Mouse (Mus musculus) frontal cortex, postnatal 25 days (tissue): ENCODE data around the gene Nckap1.

ENCODE experiments used
- DNase-seq, 2 experiments: peaks; one replicate each; pipeline ENCODE4 v3.0.0; 2022; ENCODE audit warnings: low spot score in 2 of 2

Gene Nckap1

DNA sequence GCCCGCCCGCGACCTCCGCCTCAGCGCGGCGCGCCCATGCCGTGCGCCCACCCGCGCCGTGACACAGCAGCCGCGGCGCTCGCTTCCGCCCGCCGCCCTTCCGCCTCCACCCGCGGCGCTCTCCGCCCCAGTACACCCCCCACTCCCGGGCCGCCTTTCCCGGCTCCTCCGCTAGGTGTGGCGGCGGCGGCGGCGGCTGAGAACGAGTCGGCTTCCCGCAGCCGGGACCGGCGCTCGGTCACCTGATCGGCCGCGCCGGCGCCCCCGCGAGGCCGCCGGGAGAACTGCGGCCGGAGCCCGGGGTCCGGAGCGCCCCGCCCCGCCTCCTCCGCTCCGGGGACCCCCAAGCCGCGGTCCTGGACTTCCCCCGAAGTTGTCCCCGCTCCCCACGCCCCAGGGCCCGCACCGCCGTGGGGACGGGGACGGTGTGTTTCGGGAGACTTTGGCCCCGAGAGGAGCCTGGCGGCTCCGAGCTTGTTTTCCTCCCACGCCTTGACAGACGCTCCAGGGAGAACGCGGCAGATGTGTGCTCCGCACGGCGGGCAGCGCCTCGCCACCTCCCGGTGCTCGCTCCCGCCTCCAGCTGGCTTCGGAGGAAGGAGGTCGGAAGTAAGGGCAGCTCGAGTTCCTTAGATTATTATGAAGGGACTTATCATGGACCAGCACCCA, at the start of gene Nckap1:
TSS of gene Nckap1 (minus strand) at position 338 of the 669 bp plus-strand sequence.
- DNase-seq: peak; percentile 72 to 80

DNA sequence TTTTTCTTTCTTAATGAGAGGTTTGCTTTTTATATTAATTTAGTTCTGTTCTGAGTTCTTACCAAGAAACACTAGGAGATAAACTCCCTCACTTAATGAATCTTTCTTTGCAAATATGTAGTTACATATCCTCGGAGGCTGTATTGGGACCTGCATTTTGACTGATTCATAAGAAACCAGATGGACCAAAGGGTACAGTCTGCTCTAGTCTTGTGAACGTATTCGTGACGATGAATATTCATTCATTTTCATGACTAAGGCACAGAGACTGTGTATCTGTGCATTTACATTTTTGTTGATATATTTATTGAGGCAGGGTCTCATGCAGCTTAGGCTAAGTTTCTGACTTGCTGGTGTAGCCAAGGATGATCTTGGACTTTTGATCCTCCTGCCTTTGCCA, 43.3 kb upstream of the Nckap1 start:
- no peak for DNase-seq

DNA sequence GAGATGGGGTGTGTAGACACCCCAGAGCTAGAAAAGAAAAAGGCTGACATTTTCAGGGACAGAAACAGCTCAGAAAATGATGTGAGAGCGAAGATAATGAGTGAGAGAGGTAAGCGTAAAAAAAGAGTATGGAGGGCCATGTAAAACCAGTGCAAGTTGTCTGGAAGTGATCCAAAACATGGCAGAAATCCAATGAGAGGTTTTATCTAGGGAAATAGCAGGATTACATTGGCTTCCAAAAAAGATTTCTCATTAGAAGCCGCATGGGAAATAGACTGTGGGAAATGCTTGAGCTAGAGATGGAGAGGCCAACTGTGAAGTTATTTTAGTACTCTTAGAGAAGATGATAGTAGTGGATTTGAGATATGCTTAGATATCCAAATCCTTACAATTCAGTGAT, 40.7 kb upstream of the Nckap1 start:
- DNase-seq: no peak

DNA sequence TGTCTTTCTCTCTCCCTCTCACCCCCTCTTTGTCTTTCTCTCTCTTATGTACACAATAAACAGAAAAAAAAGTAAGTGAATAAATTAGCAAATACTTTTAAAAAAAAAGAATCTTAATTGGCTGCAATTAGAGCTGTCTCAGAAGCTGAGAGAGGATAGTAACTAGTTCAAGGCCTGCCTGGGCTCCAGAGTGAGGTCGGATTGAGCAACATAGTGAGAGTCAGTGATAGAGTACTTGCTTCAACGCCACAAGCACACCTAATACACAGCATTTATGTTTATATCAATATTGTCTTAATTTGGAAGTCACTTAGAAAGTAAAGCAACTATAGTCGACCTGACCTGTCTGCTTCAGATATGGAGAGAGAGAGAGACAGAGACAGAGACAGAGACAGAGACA, 37.8 kb upstream of the Nckap1 start:
- no peak for DNase-seq

DNA sequence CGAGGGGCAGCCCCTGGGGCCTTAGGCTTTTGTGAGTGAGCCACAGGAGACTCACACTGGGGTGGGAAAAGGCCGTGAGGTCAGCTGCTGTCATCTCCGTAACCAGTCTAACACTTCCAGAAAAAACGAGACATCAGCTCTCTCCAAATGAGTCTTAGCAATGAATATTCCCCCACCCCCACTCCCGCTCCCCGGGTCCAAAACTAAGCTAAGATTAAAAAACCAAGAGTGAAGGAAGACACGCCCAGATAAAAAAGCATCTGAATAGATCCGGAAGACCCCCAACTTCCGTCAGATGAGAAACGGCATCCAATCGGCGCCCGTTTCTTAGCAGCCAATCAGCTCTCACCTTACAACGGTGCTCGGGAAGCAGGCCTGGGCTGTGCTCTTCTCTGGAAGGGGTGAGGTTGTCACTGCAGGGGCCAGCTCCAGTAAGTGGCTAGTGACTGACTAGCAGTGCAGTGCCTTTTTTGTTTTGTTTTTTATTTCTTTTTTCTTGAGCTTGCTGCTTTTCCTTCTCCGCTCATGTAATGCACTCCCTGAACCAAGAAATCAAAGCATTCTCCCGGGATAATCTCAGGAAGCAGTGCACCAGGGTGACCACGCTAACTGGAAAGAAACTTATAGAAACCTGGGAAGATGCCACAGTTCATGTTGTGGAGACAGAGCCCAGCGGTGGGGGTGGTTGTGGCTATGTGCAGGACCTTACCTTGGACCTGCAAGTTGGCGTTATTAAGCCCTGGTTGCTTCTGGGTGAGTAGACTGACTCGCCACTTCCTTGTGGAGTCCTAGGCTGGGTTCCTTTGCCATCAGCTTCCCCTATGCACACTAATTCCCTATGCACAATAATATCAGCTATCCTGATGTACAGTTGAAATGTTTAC, 35.9 kb upstream of the Nckap1 start, which contains the start of the genes Dusp19 and Nup35:
TSS of gene Dusp19 (plus strand) at position 192 of the 884 bp plus-strand sequence.
TSS of gene Nup35 (plus strand) at position 383 of the 884 bp plus-strand sequence.
- peak; percentile 97 to 99 for DNase-seq

DNA sequence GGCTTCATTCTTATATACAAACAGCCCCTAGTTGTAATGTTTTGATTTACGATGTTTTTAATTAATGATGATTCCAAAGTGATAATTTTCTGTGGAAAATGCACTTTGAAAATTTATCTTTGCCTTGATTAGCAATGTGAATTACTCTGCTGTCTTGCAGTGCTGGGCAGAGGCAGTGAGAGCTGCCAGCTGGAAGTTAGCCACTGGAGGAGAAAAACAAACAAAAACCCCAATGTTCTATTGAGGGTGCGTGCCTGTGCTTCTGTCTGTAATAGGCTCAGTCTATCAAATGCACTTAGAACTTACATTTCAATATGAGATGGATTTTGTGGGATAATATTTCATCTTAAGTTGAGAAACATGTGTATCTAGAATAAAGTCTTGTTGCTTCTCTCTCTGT, 31.6 kb upstream of the Nckap1 start:
- DNase-seq: no peak

DNA sequence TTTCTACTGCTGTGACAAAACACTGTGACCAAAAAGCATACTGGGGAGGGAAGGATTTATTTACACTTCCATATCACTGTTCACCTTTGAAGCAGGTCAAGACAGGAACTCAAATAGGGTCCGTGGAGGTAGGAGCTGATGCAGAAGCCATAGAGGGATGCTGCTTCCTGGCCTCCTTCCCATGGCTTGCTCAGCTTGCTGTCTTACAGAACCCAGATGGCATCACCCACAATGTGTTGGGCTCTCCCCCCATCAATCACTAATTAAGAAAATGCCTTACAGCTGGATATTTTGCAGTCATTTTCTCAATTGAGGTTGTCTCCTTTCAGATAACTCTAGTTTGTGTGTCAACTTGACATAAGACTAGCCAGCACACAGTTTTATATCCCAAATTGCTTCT, 31.1 kb upstream of the Nckap1 start:
- DNase-seq: no peak

DNA sequence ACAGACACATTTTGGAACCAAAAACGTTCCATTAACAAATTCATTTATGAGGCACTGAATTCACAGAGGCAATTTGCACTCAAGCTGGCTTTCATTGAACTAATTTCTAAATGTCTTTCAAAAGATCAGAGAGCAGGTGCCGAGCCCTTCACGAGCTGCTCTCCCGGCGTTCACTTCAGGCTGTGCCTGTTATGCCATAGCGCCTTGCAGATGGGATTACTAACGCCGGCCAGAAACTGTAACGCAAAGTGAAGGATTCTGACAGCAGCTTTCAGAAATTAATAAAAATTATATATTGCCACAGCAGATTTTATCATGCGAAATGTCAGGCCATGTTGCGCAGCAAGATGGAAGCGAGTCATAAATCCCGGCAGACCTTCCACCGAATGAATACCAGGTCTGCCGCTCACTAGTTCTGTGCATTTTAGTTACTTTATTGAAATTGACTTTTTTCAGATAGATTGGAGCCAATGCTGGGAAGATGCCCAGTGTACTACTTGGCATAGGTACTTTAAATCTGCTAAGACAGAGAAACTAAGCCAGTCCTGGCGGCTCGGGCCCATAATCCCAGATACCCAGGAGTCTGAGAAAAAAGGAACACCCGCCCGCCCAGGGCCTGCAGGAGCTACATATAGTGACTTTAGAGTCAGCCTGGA, 22.7 kb upstream of the Nckap1 start:
- DNase-seq: no peak

DNA sequence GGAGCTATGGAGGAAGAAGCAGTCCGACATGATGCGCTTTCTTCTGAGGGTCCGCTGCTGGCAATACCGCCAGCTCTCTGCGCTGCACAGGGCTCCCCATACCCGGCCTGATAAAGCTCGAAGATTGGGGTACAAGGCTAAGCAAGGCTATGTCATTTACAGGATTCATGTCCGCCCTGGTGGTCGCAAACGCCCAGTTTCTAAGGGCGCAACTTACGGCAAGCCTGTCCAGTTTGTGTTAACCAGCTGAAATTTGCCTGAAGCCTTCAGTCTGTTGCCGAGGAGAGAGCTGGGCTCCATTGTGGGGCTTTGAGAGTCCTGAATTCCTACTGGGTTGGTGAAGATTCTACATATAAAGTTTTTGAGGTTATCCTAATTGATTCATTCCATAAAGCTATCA, 21.6 kb upstream of the Nckap1 start:
- no peak for DNase-seq

DNA sequence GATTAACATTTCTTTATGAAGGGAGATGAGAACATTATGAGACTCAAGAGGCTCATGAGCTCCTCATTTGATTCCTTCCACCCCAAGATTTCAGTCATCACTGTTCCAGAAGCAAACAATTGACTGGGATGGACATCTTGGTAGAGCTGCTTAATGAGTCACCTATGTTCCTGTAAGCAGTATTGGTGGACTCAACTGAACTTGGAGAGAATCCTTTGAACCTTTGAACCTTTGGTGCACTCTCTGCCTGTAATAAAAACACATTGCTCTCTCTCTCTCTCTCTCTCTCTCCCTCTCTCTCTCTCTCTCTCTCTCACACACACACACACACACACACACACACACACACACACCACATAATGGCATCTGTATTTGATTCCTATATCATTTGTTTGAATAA, 19.4 kb upstream of the Nckap1 start:
- no peak for DNase-seq

DNA sequence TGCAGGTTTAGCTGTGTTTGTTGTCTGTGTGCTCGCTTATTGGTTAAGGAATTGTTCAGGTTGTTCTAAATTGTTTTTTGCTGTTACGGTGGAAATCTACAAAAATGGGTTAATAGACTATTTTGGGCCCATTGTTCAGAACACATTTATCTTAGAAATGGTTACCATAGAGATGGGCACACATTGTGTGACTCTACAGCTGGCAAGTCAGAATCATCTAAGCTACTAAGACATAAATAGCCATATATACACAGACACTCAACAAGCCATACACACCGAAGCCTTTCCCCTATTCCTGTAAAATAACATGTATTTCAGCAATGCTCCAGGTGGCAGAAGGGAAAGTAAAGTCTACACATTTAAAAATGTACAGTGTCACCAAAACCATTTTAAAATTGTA, 18.7 kb upstream of the Nckap1 start:
- no peak for DNase-seq

DNA sequence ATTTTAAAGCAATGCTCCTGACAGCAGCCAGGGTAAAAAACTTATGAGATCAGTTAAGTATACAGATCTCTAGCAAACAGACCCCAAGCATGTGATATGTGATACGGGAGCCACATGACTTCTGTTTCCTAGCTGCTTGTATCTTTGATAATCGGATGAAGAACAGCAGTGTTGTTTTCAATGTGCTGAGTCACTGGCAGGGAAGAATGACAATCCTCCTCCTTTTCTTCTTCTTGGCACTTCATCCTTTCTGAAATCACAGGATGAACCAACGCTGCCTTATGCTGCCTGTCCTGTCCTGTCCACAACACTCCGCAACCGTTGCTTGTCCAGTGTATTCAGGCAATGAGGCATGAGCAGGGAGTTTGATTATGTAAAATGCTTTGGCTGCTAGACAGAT, 15.8 kb upstream of the Nckap1 start:
- DNase-seq: no peak

DNA sequence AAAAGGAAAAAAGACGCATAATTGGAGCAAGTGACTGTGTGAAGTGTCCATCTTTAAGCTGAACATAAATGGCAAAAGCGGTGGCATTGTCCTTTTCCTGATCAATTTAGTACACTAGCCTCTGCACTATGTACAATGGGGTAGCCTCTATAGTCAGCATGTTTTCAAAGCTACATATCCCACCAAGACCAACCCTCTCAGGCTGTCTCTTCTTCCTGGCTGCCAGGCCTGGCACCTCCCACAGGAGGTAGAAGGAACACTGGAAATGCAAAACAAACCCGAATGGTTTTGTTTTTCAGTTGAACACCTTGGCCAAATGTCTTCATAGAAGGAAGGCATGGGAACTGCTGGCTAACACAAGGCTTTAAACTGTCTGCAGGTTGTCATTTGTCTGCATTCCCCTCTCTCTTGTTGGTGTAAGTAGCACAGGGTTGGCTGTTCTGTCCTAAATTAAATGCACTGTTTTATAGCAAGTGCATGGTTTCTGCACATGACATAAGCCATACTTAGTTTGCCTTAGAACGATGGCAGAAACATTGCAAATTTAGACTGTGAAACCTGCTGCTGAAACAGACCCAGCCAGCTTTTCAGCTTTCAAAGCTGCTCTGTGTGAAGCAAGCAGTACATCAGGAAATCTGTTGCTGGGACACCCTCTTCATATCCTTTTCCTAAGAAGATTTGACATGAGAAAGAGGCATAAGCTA, 13.2 kb upstream of the Nckap1 start:
- DNase-seq: no peak

DNA sequence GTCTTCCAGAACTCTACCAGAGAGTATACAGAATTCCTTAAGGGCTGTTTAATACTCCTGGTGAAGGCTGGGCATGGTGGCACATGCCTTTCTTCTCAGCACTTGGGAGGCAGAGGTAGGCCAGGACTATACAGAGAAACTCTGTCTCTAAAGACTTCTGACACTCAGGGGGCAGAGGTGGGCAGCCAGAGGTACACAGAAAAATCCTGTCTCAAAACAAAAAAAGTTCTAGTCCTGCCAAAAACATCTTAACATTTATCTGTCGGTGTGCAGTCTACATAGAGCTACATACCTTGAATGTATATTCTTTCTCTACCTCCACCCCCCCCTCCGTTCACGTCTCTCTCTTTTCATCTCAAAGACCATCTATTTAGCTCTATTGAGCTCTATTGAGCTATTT, 1.2 kb upstream of the Nckap1 start:
- DNase-seq: no peak

DNA sequence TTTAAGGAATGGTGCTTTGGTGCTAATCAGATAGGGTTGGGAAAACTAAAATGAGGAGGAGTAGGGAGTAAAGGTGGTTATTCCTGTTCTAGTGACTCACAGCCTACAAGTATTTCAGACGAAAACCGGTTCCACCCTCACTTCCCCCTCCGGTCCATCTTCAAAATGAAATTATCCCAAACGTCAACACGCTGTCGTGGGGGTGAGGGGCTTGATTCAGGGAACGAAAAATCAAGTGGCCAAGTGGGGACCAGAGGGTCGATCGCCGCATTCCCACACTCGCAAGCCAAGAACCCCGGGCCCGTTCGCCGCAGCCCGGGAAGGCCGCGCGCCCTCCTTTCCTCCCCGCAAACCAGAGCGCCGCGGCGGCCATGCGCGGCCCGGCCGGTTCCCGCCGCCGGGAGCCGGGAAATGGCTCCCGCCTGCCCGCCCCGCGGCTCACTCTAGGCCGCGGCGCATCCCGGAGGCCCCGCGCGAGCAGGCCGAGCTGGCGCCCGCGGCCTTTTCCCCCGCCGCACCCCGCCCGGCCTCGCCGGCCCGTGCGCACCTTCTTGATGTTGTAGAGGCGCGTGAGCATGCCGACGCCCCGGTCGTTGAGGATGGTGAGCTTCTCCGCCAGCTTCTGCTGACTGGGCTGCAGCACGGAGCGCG, 744 bp downstream of the Nckap1 start:
- no peak for DNase-seq

DNA sequence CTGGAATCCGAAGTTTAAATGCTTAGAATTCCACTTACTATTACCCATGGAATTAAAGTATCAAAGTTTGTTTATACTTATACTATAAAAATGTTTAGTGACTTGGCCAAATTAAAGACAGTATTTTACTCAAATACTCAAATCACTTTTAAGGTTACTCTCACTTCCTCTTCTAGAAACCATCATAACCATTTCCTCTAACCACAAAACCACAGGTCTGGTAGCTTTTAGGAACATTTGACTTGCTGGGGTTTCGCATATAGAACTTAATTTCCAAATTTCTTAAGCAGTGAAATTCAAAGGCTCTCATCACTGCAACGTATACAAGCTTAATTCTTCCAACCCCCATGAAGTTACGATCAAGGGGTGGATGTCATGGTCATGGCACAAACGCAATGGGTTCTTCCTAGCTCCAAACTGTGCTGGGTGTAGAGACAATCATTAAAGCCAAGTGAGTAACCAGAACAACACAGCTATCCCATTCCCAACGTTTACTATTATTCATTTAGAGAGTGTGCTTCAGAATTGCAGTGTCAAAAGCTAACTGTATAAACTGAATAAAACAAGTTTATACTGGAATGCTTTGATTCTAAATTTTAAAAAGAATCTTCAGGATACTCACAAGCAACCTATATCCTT, 1.8 kb downstream of the Nckap1 start:
- DNase-seq: no peak

DNA sequence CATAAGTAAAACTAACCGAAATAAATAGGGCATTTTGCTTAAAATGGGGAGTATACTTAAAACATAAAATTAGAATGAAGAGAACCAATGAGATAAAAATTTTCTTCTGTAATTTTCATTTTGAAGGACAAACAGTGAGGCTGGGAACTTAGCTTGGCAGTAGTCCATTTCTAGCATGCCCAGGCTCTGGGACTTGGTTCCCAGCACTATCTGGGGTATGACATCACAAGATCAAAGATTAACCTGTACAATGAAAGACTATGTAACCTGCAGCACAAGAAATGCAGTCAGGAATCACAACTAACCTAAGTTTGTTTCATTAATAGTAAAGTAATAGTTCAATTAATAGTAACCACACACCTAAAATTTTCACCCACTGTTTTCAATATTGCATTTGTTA, 3.9 kb downstream of the Nckap1 start:
- no peak for DNase-seq

DNA sequence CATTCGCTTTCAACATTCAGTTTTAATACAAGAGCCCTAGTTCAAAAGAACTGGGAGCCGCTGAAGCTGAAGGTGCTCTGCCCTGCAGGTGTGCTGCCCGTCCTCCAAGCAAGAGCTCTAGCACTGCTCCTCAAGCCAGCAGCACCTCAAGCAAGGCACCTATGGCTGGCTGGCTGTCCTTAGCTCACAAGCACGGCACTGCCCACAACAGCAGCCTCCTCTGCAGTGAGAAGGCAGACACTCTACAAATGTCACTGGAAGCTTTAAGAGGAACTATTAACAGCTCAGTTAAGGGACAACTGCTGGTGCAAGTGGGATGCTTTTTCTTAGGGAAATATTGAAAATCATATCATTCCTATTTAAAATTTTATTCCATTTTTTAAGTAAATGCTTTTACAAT, 10.5 kb downstream of the Nckap1 start:
- no peak for DNase-seq

DNA sequence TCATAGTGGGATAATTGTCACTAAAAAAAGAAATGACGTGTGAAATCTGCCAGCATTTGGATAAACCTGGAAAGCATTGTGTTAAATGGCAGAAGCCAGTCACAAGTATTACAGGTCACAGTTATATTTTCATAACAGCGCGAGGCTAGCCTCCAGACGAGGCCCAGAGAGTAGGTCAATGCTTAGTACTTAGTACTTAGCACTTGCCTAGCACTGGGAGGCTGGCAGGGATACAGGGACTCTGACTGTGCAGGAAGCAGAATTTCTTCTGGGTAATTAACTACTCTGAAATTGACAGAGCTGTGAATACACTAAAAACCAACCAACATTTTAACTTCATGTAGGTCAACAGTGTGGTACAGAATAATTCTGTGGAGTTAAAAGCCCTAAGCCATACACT, 13.8 kb downstream of the Nckap1 start:
- no peak for DNase-seq

DNA sequence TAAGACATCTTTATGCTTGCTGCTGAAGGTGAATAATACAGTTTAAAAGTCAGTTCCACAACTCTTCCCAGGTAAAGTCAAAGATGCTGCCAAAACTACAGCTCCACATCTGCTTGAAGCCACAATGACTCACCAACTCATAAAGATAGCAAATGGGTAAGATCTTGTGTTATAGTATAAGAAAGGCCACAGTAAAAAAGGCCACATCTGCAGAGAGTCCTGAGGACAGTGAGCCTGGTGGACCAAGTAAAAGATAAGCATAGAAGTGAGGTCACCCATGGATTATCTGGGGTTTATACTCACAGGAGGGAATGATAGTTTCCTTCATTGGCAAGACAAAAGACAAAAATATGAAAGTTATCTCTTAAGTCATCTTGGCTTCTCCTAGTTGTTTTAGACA, 18.9 kb downstream of the Nckap1 start:
- no peak for DNase-seq

DNA sequence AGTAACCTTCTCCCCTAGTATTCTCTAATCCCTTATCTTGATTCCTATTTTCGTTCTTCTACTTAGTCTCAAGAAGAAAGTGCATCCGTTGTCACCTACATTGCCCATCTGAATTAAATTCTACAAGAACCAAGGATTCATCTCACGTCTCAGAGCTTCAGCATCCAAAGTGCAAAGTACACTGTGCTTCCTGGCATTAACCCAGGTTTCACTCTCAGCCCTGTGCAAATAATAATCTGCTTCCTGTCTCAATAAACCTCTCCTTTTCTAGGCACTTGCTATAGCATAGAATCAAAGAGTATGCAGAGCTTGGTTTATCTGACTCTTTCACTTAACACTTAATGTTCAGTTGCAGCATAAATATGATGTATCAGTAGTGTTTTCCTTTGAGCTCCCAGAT, 19.7 kb downstream of the Nckap1 start:
- DNase-seq: no peak
